Mouse (Mus musculus): ENCODE results near the gene Gm8265. TPM values are rescaled to one million over a fixed set of nuclear protein-coding genes. Genes with fewer than 3 reads are reported as not detected.
"Not testable (repeated sequence)": the region's sequence is repeated elsewhere in the genome, so short reads cannot be mapped to it uniquely, and the experiment has no call there.

Gene Gm8265
- not detected in 2 replicates for polyA plus RNA-seq (2015; fragmentation: Nextera tagmentation; extraction: Ambion mirVana)

- not testable (repeated sequence) for DNase-seq (ENCODE audit: low spot score); H3K27ac ChIP-seq; H3K4me2 ChIP-seq (ENCODE audit: low read length); H3K9me3 ChIP-seq (replicated peaks; ENCODE audit: low read length); H3K4me1 ChIP-seq (replicated peaks; ENCODE audit: insufficient read depth, low read length); ATAC-seq (replicated peaks; ENCODE audit: low FRiP score, low read depth); H3K4me3 ChIP-seq (replicated peaks; ENCODE audit: low read depth, low read length); H3K9ac ChIP-seq (ENCODE audit: low read depth, low read length); H3K36me3 ChIP-seq (ENCODE audit: insufficient read depth, low read length); H3K27me3 ChIP-seq (ENCODE audit: insufficient read depth, low read length)
- no CpG with 5 or more reads among the region's 1 CpGs for WGBS
Measured at GRCm38 (mm10) chr14:5632928-5633327, at the start of gene Gm8265. Gm8265 (minus strand) TSS chr14:5633028.

Other genes with a start within 250 kb of the Gm8265 start
- gene Gm3500, start 244.0 kb downstream of the Gm8265 start, polyA plus RNA-seq (2015; fragmentation: Nextera tagmentation; extraction: Ambion mirVana), result 0.15 and 0.21 TPM in 2 replicates
- 0.50 and 0.60 TPM in 2 replicates for gene Gm3194, start 177.6 kb downstream of the Gm8265 start, polyA plus RNA-seq (2015; fragmentation: Nextera tagmentation; extraction: Ambion mirVana)
- not detected in 2 replicates for gene Gm8246, start 155.2 kb downstream of the Gm8265 start, polyA plus RNA-seq (2015; fragmentation: Nextera tagmentation; extraction: Ambion mirVana)
- not detected in 2 replicates for gene Gm3187, start 148.8 kb downstream of the Gm8265 start, polyA plus RNA-seq (2015; fragmentation: Nextera tagmentation; extraction: Ambion mirVana)
- 0.50 and 0.59 TPM in 2 replicates for gene Gm3488, start 131.4 kb downstream of the Gm8265 start, polyA plus RNA-seq (2015; fragmentation: Nextera tagmentation; extraction: Ambion mirVana)
- gene Gm3532, start 94.5 kb downstream of the Gm8265 start, polyA plus RNA-seq (2015; fragmentation: Nextera tagmentation; extraction: Ambion mirVana), result not detected in 2 replicates
- gene Gm9603, start 54.4 kb upstream of the Gm8265 start, polyA plus RNA-seq (2015; fragmentation: Nextera tagmentation; extraction: Ambion mirVana), result not detected in 2 replicates
- 0.14 TPM in 1 of 2 replicates, not detected in the other for gene Gm3373, start 108.5 kb upstream of the Gm8265 start, polyA plus RNA-seq (2015; fragmentation: Nextera tagmentation; extraction: Ambion mirVana)
- gene Gm3383, start 175.0 kb upstream of the Gm8265 start, polyA plus RNA-seq (2015; fragmentation: Nextera tagmentation; extraction: Ambion mirVana), result 0.50 and 0.75 TPM in 2 replicates
- gene Gm3424, start 197.3 kb upstream of the Gm8265 start, polyA plus RNA-seq (2015; fragmentation: Nextera tagmentation; extraction: Ambion mirVana), result not detected in 2 replicates
- gene Gm8237, start 247.4 kb upstream of the Gm8265 start, polyA plus RNA-seq (2015; fragmentation: Nextera tagmentation; extraction: Ambion mirVana), result 0.09 TPM in 1 of 2 replicates, not detected in the other

All from kidney, postnatal 0 days (tissue).